Mouse (Mus musculus): ENCODE data around the gene Lrfn4.

- TF ChIP-seq CTCF (IDR thresholded peaks at IDR 0.05; ENCODE audit: control insufficient read depth, insufficient read depth, insufficient read length), result no peak
- TF ChIP-seq MAX (IDR thresholded peaks at IDR 0.05), result no peak
- no peak for TF ChIP-seq FOSL1 (IDR thresholded peaks at IDR 0.05; ENCODE audit: insufficient read depth, low read length, poor library complexity, severe bottlenecking)
These were observed 25.4 kb downstream of the Lrfn4 start for GRCm38 (mm10) chr19:4590025-4590424.

Measured in C2C12 (cell line).